Mouse (Mus musculus): Measurements from ENCODE around the gene Rcbtb1.
"Not testable (repeated sequence)": the region's sequence is repeated elsewhere in the genome, so short reads cannot be mapped to it uniquely, and the experiment has no call there.

Rcbtb1 gene

GRCm38 (mm10) chr14:59274961-59275360, 74.0 kb downstream of the Rcbtb1 start:
- not testable (repeated sequence) for DNase-seq (ENCODE audit: extremely low read depth, low read depth, low spot score)

All from fat pad, adult 2 months (tissue).